Mouse (Mus musculus): ENCODE measurements around the gene Bnc1.
A peak's percentile ranks its signal among the peaks of the same experiment; 100 is the strongest.

Gene Bnc1

GRCm38 (mm10) chr7:81973339-81973738 is 18.8 kb downstream of the Bnc1 start:
- no peak for DNase-seq

- no peak for DNase-seq
Observed at GRCm38 (mm10) chr7:81968975-81969374, 23.1 kb downstream of the Bnc1 start.

GRCm38 (mm10) chr7:81968451-81968850 is 23.6 kb downstream of the Bnc1 start:
- no peak for DNase-seq

GRCm38 (mm10) chr7:81966195-81966594 is 25.9 kb downstream of the Bnc1 start:
- no peak for DNase-seq

- DNase-seq, result peak; percentile 32
Observed at GRCm38 (mm10) chr7:81959704-81960103, 32.4 kb downstream of the Bnc1 start.

- DNase-seq, result peak; percentile 9
Observed at GRCm38 (mm10) chr7:81954208-81954846, 37.8 kb downstream of the Bnc1 start.

- DNase-seq, result no peak
Observed at GRCm38 (mm10) chr7:81950499-81950898, 41.6 kb downstream of the Bnc1 start.

- DNase-seq, result no peak
Observed at GRCm38 (mm10) chr7:81945398-81945797, 46.7 kb downstream of the Bnc1 start.

GRCm38 (mm10) chr7:81934806-81935205 is 57.3 kb downstream of the Bnc1 start:
- no peak for DNase-seq

- DNase-seq, result peak; percentile 81
Observed at GRCm38 (mm10) chr7:81934267-81934745, 57.8 kb downstream of the Bnc1 start, which contains the start of gene Hdgfl3. Gene Hdgfl3 (minus strand): TSS chr7:81934473.

GRCm38 (mm10) chr7:81933601-81934266 is 58.4 kb downstream of the Bnc1 start:
- DNase-seq, result peak; percentile 67

GRCm38 (mm10) chr7:81933061-81933600 is 59.0 kb downstream of the Bnc1 start:
- no peak for DNase-seq

- DNase-seq, result no peak
Observed at GRCm38 (mm10) chr7:81932521-81933045, 59.5 kb downstream of the Bnc1 start.

GRCm38 (mm10) chr7:81928998-81929397 is 63.1 kb downstream of the Bnc1 start:
- DNase-seq, result no peak

GRCm38 (mm10) chr7:81921379-81921952 is 70.6 kb downstream of the Bnc1 start:
- no peak for DNase-seq

GRCm38 (mm10) chr7:81920314-81920713 is 71.8 kb downstream of the Bnc1 start:
- no peak for DNase-seq

GRCm38 (mm10) chr7:81918316-81918715 is 73.8 kb downstream of the Bnc1 start:
- DNase-seq, result no peak
